Mouse (Mus musculus) heart, adult 2 months (tissue): ENCODE results near the gene Kdm6b.
A peak's percentile ranks its signal among the peaks of the same experiment; 100 is the strongest.

Source experiments
- CTCF ChIP-seq: fragments of 200-600 bp; IDR thresholded peaks from 2 replicates; pipeline ENCODE4 v1.8.1; 2022; ENCODE audit warnings: antibody characterized with exemption, mild to moderate bottlenecking, moderate library complexity
- POLR2A ChIP-seq: fragments of 200-500 bp; IDR thresholded peaks from 2 replicates; pipeline ENCODE4 v1.6.1; 2011; ENCODE audit warnings: mild to moderate bottlenecking, low read depth, low read length, control low read depth; ENCODE audit not compliant: insufficient read depth

GRCm38 (mm10) chr11:69395634-69396373 lies 17.7 kb downstream of the Kdm6b start:
- no peak for TF ChIP-seq CTCF
- peak; percentile 92 for TF ChIP-seq POLR2A
